Mouse (Mus musculus) MEL (cell line): ENCODE measurements around the gene Polk. TPM values are rescaled to one million over a fixed set of nuclear protein-coding genes. Genes with fewer than 3 reads are reported as not detected.
A peak's percentile ranks its signal among the peaks of the same experiment; 100 is the strongest.

ENCODE experiments used
- DNase-seq: peaks from one replicate; pipeline ENCODE4 v3.0.0; 2011; ENCODE audit warnings: low read depth, low spot score
- H3K27ac ChIP-seq: 2 replicates; pipeline ENCODE4 v1.5.1; 2012; ENCODE audit warnings: low read depth, mild to moderate bottlenecking, control low read depth, low read length, moderate library complexity; ENCODE audit not compliant: control insufficient read depth
- H3K27me3 ChIP-seq, 2 experiments: fragments of 150-350 bp in 1 of 2; sonication (generic) in 1 of 2; 2 replicates each; pipeline ENCODE4 v1.6.1; 2012; ENCODE audit warnings: low read length in 2 of 2, mild to moderate bottlenecking in 2 of 2, improper control_type of control experiment in 1 of 2, moderate library complexity in 1 of 2; ENCODE audit not compliant: insufficient read depth in 2 of 2, control insufficient read depth in 1 of 2
- H3K36me3 ChIP-seq, 2 experiments: 2 replicates each; pipeline ENCODE4 v1.6.1; 2012 to 2014; ENCODE audit warnings: low read length in 2 of 2, improper control_type of control experiment in 1 of 2, inconsistent platforms in 1 of 2, mild to moderate bottlenecking in 1 of 2; ENCODE audit not compliant: insufficient read depth in 2 of 2, control insufficient read depth in 1 of 2
- H3K4me1 ChIP-seq, 2 experiments: fragments of 150-350 bp in 1 of 2; sonication (generic) in 1 of 2; 2 replicates each; pipeline ENCODE4 v1.6.1; 2012; ENCODE audit warnings: low read length in 2 of 2, improper control_type of control experiment in 1 of 2, mild to moderate bottlenecking in 1 of 2; ENCODE audit not compliant: insufficient read depth in 2 of 2, control insufficient read depth in 1 of 2
- H3K4me3 ChIP-seq, 2 experiments: fragments of 150-350 bp in 1 of 2; sonication (generic) in 1 of 2; 2 replicates each; pipeline ENCODE4 v1.5.1; 2012; ENCODE audit warnings: low read depth in 2 of 2, low read length in 2 of 2, mild to moderate bottlenecking in 2 of 2, moderate library complexity in 2 of 2, control low read depth in 1 of 2, improper control_type of control experiment in 1 of 2; ENCODE audit not compliant: control insufficient read depth in 1 of 2, insufficient read depth in 1 of 2
- H3K79me2 ChIP-seq: 2 replicates; pipeline ENCODE4 v1.6.1; 2012; ENCODE audit warnings: mild to moderate bottlenecking, low read length, moderate library complexity; ENCODE audit not compliant: control insufficient read depth, poor library complexity, insufficient read depth
- H3K9ac ChIP-seq: 2 replicates; pipeline ENCODE4 v1.6.1; 2012; ENCODE audit warnings: low read depth, mild to moderate bottlenecking, control low read depth, low read length, moderate library complexity; ENCODE audit not compliant: control insufficient read depth, poor library complexity, severe bottlenecking
- H3K9me3 ChIP-seq: fragments of 150-350 bp; sonication (generic); replicated peaks from 2 replicates; pipeline ENCODE4 v1.6.1; 2012; ENCODE audit warnings: mild to moderate bottlenecking, low read length, improper control_type of control experiment, moderate library complexity; ENCODE audit not compliant: insufficient read depth
- BHLHE40 ChIP-seq: IDR thresholded peaks from 2 replicates; pipeline ENCODE4 v1.6.1; 2012; ENCODE audit warnings: low read depth, mild to moderate bottlenecking, inconsistent platforms, low read length, improper control_type of control experiment, borderline replicate concordance
- CHD1 ChIP-seq: IDR thresholded peaks from 2 replicates; pipeline ENCODE4 v1.6.1; 2012; ENCODE audit warnings: low read depth, mild to moderate bottlenecking, inconsistent platforms, low read length, improper control_type of control experiment
- E2F4 ChIP-seq: IDR thresholded peaks from 2 replicates; pipeline ENCODE4 v1.6.1; 2011; ENCODE audit warnings: low read depth, low read length, improper control_type of control experiment, borderline replicate concordance
- ELF1 ChIP-seq: IDR thresholded peaks from 2 replicates; pipeline ENCODE4 v1.6.1; 2014; ENCODE audit warnings: low read depth, mild to moderate bottlenecking, inconsistent platforms, low read length, improper control_type of control experiment, moderate library complexity
- EP300 ChIP-seq, 2 experiments: IDR thresholded peaks; 2 replicates each; pipeline ENCODE4 v1.6.1; 2011; ENCODE audit warnings: improper control_type of control experiment in 2 of 2, low read length in 2 of 2, low read depth in 1 of 2, mild to moderate bottlenecking in 1 of 2
- GATA1 ChIP-seq: IDR thresholded peaks from 2 replicates; pipeline ENCODE4 v1.6.1; 2011; ENCODE audit warnings: low read depth, low read length, improper control_type of control experiment
- HCFC1 ChIP-seq: IDR thresholded peaks from 2 replicates; pipeline ENCODE4 v1.6.1; 2012; ENCODE audit warnings: low read depth, mild to moderate bottlenecking, inconsistent platforms, low read length, improper control_type of control experiment, moderate library complexity
- KAT2A ChIP-seq: conservative IDR thresholded peaks from 2 replicates; pipeline ENCODE4 v1.6.1; 2012; ENCODE audit warnings: low read depth, low read length, improper control_type of control experiment, inconsistent platforms
- MAFK ChIP-seq: IDR thresholded peaks from 2 replicates; pipeline ENCODE4 v1.6.1; 2011; ENCODE audit warnings: low read depth, mild to moderate bottlenecking, low read length, improper control_type of control experiment, borderline replicate concordance
- MAX ChIP-seq: IDR thresholded peaks from 2 replicates; pipeline ENCODE4 v1.6.1; 2011; ENCODE audit warnings: low read length, improper control_type of control experiment
- MAZ ChIP-seq: IDR thresholded peaks from 2 replicates; pipeline ENCODE4 v1.6.1; 2012; ENCODE audit warnings: low read depth, mild to moderate bottlenecking, inconsistent platforms, low read length, improper control_type of control experiment
- MXI1 ChIP-seq: IDR thresholded peaks from 2 replicates; pipeline ENCODE4 v1.6.1; 2011; ENCODE audit warnings: mild to moderate bottlenecking, low read depth, low read length, improper control_type of control experiment
- NRF1 ChIP-seq: IDR thresholded peaks from 2 replicates; pipeline ENCODE4 v1.6.1; 2014; ENCODE audit warnings: low read depth, mild to moderate bottlenecking, inconsistent platforms, low read length, improper control_type of control experiment, moderate library complexity; ENCODE audit not compliant: poor library complexity, insufficient read depth, severe bottlenecking
- POLR2A ChIP-seq, 2 experiments: IDR thresholded peaks; 2 replicates each; pipeline ENCODE4 v1.6.1; 2011 to 2012; ENCODE audit warnings: low read length in 2 of 2, mild to moderate bottlenecking in 2 of 2, control low read depth in 1 of 2, improper control_type of control experiment in 1 of 2, low read depth in 1 of 2, moderate library complexity in 1 of 2; ENCODE audit not compliant: control insufficient read depth in 1 of 2, insufficient read depth in 1 of 2, poor library complexity in 1 of 2
- POLR2AphosphoS2 ChIP-seq: IDR thresholded peaks from 2 replicates; pipeline ENCODE4 v1.6.1; 2011; ENCODE audit warnings: low read length, improper control_type of control experiment
- RAD21 ChIP-seq: IDR thresholded peaks from 2 replicates; pipeline ENCODE4 v1.6.1; 2011; ENCODE audit warnings: mild to moderate bottlenecking, low read depth, low read length, improper control_type of control experiment
- RCOR1 ChIP-seq: IDR thresholded peaks from 2 replicates; pipeline ENCODE4 v1.6.1; 2012; ENCODE audit warnings: low read depth, mild to moderate bottlenecking, inconsistent platforms, low read length, improper control_type of control experiment
- SIN3A ChIP-seq: IDR thresholded peaks from 2 replicates; pipeline ENCODE4 v1.6.1; 2012; ENCODE audit warnings: low read length, improper control_type of control experiment, inconsistent platforms
- SMC3 ChIP-seq: IDR thresholded peaks from 2 replicates; pipeline ENCODE4 v1.6.1; 2011; ENCODE audit warnings: low read depth, low read length, improper control_type of control experiment
- TCF12 ChIP-seq: IDR thresholded peaks from 2 replicates; pipeline ENCODE4 v1.6.1; 2014; ENCODE audit warnings: low read depth, mild to moderate bottlenecking, inconsistent platforms, low read length, improper control_type of control experiment, moderate library complexity
- UBTF ChIP-seq: IDR thresholded peaks from 2 replicates; pipeline ENCODE4 v1.6.1; 2012; ENCODE audit warnings: low read depth, mild to moderate bottlenecking, inconsistent platforms, low read length, improper control_type of control experiment, moderate library complexity, borderline replicate concordance; ENCODE audit not compliant: insufficient read depth
- USF2 ChIP-seq, 2 experiments: IDR thresholded peaks; 2 replicates each; pipeline ENCODE4 v1.6.1; 2011 to 2012; ENCODE audit warnings: improper control_type of control experiment in 2 of 2, low read length in 2 of 2, borderline replicate concordance in 1 of 2, inconsistent platforms in 1 of 2, low read depth in 1 of 2, mild to moderate bottlenecking in 1 of 2; ENCODE audit not compliant: insufficient read depth in 1 of 2
- ZC3H11A ChIP-seq: IDR thresholded peaks from 2 replicates; pipeline ENCODE4 v1.6.1; 2012; ENCODE audit warnings: low read depth, mild to moderate bottlenecking, inconsistent platforms, low read length, improper control_type of control experiment
- ZKSCAN1 ChIP-seq: IDR thresholded peaks from 2 replicates; pipeline ENCODE4 v1.6.1; 2012; ENCODE audit warnings: low read depth, mild to moderate bottlenecking, inconsistent platforms, low read length, improper control_type of control experiment, moderate library complexity
- ZMIZ1 ChIP-seq: IDR thresholded peaks from 2 replicates; pipeline ENCODE4 v1.6.1; 2012; ENCODE audit warnings: low read depth, mild to moderate bottlenecking, inconsistent platforms, low read length, improper control_type of control experiment, moderate library complexity
- ZNF384 ChIP-seq: IDR thresholded peaks from 2 replicates; pipeline ENCODE4 v1.6.1; 2012; ENCODE audit warnings: low read depth, mild to moderate bottlenecking, inconsistent platforms, low read length, improper control_type of control experiment
- polyA plus RNA-seq, 2 experiments: library from polyadenylated mRNA; stranded (reverse) in 1 of 2; unstranded in 1 of 2; fragments of >175 nt in 1 of 2; fragments of >200 nt in 1 of 2; gene quantifications; 2 replicates each; pipeline versions ENCODE4 v1.2.1 to v1.2.4; 2012; ENCODE audit warnings: low replicate concordance in 2 of 2, low read depth in 1 of 2; ENCODE audit not compliant: insufficient read length in 2 of 2, insufficient read depth in 1 of 2, missing spikeins in 1 of 2
- total RNA-seq: library from RNA; depleted of rRNA; stranded (reverse); fragments of 300-350 nt; gene quantifications from 2 replicates; pipeline ENCODE4 v1.2.3, GENCODE M21; 2012

Polk gene
- total and polyA plus RNA-seq, 3 experiments = 2.9 to 3.6 TPM; not detected in 1

DNA sequence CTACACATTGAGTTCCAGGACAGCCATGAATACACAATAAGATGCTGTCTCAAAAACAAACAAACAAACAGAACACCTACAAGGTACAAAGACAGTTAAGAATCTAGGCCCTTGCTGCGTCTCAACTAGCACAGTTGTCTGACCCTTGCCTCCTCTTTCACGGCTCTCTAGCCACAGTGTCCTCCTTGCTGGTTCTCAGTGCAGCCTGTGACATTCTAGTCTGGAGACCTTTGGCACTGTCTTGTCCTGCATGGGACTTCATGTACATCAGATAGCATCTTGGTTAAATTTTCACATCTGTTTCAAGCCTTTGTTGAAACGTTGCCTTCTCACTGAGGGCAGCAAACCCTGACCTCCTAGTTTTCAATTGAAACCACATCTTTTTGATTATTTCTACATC, 13.6 kb downstream of the Polk start:
- H3K9me3 ChIP-seq = no peaks in the 10 kb centered on the region
- H3K79me2 ChIP-seq = 0 out of 2 replicates have a peak, but pooled peaks cover 2% of the 10 kb centered on the region
- peaks cover 11 to 25% of the 10 kb centered on the region in 2 experiments for H3K4me1 ChIP-seq
- TF ChIP-seq EP300 (IDR thresholded peaks at IDR 0.05; ENCODE audit: low read depth in 1 of 2, low read length in 2 of 2) (no peak), ELF1 (no peak), BHLHE40 (no peak), MAFK (no peak), MAZ (no peak), E2F4 (no peak), ZC3H11A (no peak), POLR2A (IDR thresholded peaks at IDR 0.05; ENCODE audit: control insufficient read depth in 1 of 2, insufficient read depth in 1 of 2, low read depth in 1 of 2, low read length in 2 of 2, poor library complexity in 1 of 2) (no peak), CHD1 (no peak)
- no peaks in the 10 kb centered on the region for H3K27me3 ChIP-seq
- no peak overlapping the region for H3K9ac ChIP-seq
- peaks cover 0 to 18% of the 10 kb centered on the region in 2 experiments; a peak in 2 of 4 replicates for H3K36me3 ChIP-seq
- DNase-seq = no peak
- H3K4me3 ChIP-seq = no peak overlapping the region
- no peak overlapping the region for H3K27ac ChIP-seq

DNA sequence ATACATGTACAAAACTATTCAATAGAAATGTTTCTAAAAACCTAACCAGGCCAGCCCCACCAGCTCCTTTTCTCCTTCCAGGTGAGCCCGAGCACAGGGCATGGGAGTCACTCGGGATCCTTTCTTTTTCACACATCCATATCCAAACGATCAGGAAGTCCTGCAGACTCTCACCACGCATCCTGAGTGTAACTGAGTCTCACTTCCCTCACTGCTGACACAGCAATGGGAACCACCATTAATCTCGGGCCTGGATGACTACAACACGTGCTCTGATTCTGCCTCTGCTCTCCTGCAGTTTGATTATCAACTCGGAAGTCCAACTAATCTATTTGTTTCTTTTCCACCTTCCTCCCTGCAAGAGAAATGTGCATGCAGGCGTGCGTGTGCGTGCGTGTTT, 14.5 kb downstream of the Polk start:
- H3K36me3 ChIP-seq = peaks cover 0 to 18% of the 10 kb centered on the region in 2 experiments; a peak in 2 of 4 replicates
- no peak overlapping the region for H3K27ac ChIP-seq
- H3K27me3 ChIP-seq = no peaks in the 10 kb centered on the region

DNA sequence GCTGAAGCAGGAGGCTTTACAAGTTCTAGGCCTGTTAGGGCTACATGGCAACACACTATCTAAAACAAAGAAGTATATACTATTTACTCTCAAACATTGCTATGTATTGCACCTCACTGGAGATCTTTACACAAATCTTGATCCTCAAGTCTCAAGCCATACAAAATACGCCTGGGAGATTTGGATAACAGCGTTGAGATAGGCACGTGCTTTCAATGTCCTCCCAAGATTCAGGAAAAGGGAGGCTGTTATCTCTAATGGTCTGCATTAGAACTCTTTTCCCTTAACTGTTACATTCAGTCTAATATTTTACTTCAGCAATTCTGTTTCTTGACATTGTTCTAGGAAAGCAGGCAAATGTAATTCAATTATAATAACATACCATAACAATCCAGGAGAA, 15.4 kb downstream of the Polk start:
- no peak overlapping the region for H3K9ac ChIP-seq
- no peaks in the 10 kb centered on the region for H3K9me3 ChIP-seq
- no peaks in the 10 kb centered on the region for H3K27me3 ChIP-seq
- DNase-seq = peak; percentile 23
- H3K4me3 ChIP-seq = no peak overlapping the region
- H3K36me3 ChIP-seq = peaks cover 0 to 18% of the 10 kb centered on the region in 2 experiments; a peak in 2 of 4 replicates
- H3K27ac ChIP-seq = no peak overlapping the region
- H3K79me2 ChIP-seq = no peaks in the 10 kb centered on the region
- peaks cover 11 to 21% of the 10 kb centered on the region in 2 experiments for H3K4me1 ChIP-seq
- TF ChIP-seq ZMIZ1 = no peak
- TF ChIP-seq RAD21 = no peak
- peak; percentile 38; the same call in 1 of the 2 replicates for TF ChIP-seq RCOR1
- TF ChIP-seq TCF12 = peak; percentile 52; the same call in 1 of the 2 replicates
- peak; percentile 79 for TF ChIP-seq BHLHE40
- TF ChIP-seq ZKSCAN1 = no peak
- TF ChIP-seq KAT2A = no peak
- peak; percentile 47; the same call in 1 of the 2 replicates for TF ChIP-seq MAX
- TF ChIP-seq MXI1 = no peak
- TF ChIP-seq SMC3 = no peak
- no peak for TF ChIP-seq POLR2A (IDR thresholded peaks at IDR 0.05; ENCODE audit: control insufficient read depth in 1 of 2, insufficient read depth in 1 of 2, low read depth in 1 of 2, low read length in 2 of 2, poor library complexity in 1 of 2)
- no peak for TF ChIP-seq SIN3A
- no peak for TF ChIP-seq MAZ
- no peak for TF ChIP-seq USF2 (IDR thresholded peaks at IDR 0.05; ENCODE audit: borderline replicate concordance in 1 of 2, insufficient read depth in 1 of 2, low read depth in 1 of 2, low read length in 2 of 2)
- TF ChIP-seq UBTF = no peak
- no peak for TF ChIP-seq ZNF384
- no peak for TF ChIP-seq NRF1

More for the DNA sequence above, 14.5 kb downstream of the Polk start:
- no peaks in the 10 kb centered on the region for H3K9me3 ChIP-seq
- DNase-seq = no peak
- H3K4me1 ChIP-seq = peaks cover 11 to 25% of the 10 kb centered on the region in 2 experiments
- no peak for TF ChIP-seq ZMIZ1
- no peak for TF ChIP-seq GATA1
- no peak for TF ChIP-seq HCFC1
- TF ChIP-seq RCOR1 = no peak
- TF ChIP-seq NRF1 = no peak
- TF ChIP-seq SMC3 = no peak
- no peak for TF ChIP-seq POLR2AphosphoS2
- H3K9ac ChIP-seq = no peak overlapping the region
- H3K4me3 ChIP-seq = no peak overlapping the region
- H3K79me2 ChIP-seq = 0 out of 2 replicates have a peak, but pooled peaks cover 2% of the 10 kb centered on the region
